Mouse (Mus musculus): Measurements from ENCODE around the gene Prkx.

Gene Prkx

DNA sequence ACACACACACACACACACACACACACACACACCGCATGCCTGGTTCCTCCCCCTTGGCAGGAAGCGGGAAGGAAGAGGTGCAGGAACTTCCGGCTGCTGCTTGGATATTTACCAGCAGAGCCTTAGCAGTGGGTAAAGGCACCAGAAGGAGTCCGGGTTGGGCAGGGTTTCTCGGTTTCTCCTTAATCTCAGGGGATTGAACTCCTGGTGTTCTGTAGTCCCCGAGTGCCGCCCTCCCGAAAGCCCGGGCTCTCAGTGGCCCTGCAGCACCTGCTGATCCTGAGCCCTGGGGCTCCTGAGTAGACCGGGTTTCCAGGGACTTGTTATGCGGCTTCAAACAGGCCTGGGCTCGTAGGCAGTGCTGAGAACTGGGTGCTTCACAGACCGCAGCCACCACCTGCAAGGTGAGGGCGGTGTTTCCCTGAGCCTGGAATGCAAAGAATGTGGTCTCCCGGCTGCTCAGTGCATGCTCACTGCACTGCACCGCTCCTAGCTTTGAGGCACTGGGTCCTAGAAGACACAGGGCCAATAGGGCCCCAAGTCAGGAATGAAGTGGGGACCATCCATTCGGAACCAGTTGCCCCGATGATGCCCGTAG lies at the start of gene Prkx:
Prkx (minus strand) TSS at position 41 of the 598 bp plus-strand sequence.
- no peak for DNase-seq (ENCODE audit: low spot score)

DNA sequence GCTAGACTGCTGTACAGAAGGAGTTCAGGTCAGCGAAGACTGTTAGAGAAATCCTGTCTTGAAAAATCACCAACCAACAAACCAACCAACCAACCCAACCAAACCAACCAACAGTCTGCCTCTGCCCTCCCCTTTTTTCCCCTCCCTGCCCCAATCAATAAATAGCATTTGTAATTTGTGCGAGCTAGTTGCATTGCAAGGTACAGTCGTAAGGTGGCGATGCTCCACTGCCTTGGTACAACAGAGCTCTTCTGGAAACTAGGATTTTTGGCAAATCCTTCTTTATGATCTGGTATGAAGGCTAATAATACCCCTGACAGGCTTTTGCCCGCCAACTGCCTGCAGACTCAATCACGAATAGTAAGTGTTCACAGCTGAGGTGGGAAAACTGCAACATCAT lies 16.0 kb upstream of the Prkx start:
- no peak for DNase-seq (ENCODE audit: low spot score)

DNA sequence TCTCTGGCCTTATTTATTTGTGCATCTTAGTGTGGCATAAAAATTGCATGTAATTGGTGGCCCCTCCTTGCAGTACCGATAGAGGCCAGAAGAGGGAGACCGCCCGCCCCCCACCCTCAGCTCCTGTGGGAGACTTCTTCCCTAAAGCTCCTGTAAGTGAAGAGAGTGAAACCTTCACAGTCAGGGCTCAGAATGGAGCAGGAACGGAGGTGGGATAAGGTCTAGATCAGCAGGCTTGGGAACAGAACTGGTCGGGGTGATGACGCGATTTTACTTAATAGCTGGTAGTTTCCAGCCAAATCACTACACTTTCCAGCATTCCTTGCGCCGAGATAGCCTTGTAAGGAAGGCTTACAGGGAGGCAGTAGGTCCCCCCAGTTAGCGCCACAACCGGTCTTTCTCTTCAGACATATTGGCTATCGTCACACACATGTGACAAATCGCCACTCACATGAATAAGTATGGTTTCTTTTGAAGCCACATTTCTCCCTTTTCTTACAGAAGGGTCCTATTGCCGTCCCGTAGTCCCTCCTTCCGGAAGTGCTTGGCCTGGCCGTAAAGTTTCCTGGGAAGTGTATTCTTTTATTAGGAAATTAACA lies 14.6 kb upstream of the Prkx start:
- peak; percentile 48 for DNase-seq (ENCODE audit: low spot score)

DNA sequence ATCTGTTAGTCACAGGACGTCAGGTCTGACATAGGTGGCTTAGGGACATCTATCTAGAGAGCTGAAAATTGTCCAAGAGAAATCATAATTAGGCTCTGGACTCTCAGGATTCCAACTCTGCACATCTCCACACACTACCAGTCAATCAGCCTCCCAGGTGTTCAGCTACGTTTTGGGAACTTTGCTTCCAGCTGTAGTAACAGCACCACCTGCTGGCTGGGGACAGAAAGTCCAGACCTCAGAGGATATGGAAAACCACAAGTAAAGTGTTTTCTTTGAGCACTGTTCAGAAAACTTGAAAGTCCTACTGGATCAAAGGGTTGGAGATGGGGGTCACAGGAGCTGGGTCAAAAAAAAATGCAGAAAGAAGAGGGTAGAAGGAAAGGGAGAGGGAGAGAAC lies 12.5 kb upstream of the Prkx start:
- peak; percentile 68 for DNase-seq (ENCODE audit: low spot score)

DNA sequence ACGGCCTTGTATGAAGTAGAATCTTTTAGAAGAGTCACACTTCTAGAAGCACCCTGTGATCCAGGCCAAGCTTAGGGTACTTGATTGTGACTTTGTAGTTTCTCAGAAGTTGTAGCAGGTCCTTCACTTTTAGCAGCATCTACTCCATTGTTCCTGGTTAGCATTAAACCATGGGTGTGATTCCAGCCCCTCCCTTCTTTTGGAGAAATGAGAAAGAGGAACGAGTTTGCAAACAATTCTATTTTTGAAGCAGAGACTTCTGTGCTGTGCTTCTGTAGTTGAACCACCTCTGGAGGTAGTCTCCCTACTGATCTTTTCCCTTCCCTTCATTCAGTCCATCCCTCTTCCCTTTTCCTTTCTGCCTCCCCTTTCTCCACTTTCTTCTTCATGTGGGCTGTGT lies 6.2 kb upstream of the Prkx start:
- DNase-seq (ENCODE audit: low spot score), result no peak

DNA sequence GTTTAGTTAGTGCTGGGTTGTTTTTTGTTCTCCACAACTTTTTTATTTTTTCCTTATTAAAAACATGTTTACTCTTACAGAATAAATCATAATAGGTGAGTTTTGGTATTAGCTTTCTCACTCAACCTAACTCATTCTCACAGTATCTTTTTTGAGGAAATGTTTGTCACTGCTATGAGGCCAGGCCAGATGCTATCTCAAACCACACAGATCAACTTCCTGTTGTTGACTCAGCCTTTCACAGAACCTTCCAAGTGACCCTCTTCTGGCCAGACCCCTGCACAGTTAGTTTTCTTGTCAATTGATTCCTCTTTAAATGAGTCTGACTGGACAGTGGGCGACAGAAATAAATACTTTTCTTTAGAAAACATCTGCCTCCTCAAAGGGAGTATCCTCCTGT lies 5.5 kb upstream of the Prkx start:
- no peak for DNase-seq (ENCODE audit: low spot score)

DNA sequence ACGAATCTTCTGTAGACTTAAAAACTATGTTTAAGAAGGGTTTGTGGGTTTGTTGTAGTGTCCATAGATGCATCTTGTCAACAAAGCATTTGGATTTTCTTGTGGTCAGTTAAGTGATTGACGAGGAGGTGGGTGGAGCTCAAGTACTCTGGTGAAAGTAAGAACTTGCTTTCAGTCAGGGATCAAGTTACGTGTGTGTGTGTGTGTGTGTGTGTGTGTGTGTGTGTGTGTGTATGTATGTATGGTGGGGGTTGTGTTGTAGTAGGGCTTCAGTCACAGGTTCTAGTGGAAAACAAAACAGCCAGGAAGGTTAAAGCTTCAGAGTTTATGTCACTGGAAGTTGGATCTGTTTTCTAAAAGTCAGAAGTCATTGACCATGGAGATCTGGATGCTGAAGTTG lies 3.5 kb upstream of the Prkx start:
- DNase-seq (ENCODE audit: low spot score), result no peak

DNA sequence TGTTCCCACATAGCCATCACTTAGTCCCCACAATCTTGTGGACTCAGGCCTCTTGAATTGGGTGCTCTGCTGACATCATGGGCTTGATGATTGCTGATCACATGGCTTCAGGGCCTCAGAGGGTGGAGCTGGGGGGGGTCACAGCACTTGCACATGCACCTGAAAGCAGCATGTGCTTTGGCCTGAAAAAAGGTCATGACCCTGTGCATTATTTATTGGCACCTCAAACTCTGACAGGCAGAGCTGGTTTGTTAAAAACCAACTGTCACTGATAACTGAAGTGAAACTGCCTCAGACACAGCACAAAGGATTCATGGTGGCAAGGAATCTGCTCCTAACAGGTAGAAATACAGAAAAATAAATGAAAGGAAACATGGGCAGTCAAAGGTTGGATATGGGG lies 1.7 kb upstream of the Prkx start:
- no peak for DNase-seq (ENCODE audit: low spot score)

DNA sequence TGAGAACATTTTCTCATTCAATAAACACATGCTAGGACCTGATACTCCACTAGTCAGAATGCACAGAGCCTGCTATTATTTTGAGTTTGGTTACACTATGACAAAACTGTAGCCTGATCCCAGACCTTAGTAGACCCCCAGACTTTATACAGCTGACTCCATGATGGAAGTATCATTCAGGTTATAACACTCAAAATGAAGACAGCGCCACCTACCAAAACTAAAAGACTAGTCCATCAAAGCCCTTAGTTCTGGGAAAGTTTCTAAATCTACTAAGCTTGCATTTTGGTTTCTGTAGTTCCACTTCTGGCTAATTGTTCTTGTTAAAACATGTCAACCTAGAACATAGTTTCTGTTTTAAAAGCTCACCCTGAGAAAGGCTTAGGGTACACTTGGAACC lies 838 bp upstream of the Prkx start:
- no peak for DNase-seq (ENCODE audit: low spot score)

DNA sequence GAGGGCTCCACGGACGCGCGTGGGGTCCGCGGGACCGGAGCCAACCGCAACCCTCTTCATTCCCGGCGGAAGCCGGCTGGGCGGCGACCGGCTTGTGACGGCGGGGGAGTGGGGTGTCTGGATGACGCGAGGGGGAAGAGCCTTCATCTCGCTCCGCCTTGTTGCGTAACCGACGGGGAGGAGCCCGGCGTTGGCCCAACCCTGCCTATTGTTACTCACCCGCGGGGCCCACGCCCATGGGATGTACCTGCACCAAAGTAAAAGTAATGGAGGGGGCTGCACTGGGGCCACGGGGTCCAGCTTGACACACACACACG lies 262 bp downstream of the Prkx start:
- DNase-seq (ENCODE audit: low spot score), result peak; percentile 91

DNA sequence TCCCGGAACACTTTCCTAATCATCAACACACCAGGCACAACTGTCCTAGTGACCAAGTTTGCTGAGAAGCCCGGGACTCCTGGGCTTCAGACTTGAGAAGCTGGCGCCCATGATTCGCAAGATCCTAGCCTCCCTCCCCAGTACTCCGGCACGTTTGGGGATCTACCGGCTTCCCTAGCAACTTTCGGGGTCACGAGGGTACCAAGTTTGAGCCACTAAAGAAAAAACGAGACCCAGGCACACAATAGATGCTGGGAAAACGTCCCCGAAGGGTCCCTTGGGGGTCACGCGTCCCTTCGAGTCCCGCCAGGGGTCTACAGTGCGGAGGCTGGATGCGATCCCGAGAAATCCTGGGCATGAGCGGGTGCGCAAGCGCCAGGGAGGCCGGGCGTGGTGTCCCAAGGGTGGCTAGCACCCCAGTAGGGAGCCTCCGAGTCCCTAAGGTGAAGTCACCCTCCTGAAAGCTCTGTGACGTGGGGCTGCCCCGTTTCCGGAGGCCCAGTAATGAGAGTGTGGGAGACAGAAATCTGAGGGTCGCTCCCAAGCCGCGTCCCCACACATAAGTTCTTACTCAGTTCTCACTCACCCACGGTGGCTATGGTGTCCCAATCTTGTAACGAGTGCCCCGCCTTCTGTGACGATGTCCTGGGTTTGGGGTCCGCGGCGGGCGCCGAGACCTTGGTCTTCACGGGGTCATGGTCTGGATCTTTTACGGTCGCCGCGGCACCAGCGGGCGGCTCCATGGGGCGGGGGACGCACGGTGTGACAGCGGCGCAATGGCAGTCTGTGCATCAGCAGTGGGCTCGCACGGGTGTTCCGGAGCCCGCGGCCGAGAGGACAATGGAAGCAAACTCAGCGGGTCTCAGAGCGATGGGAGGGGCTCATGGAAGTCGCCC lies 868 bp downstream of the Prkx start:
- peak; percentile 42 for DNase-seq (ENCODE audit: low spot score)

DNA sequence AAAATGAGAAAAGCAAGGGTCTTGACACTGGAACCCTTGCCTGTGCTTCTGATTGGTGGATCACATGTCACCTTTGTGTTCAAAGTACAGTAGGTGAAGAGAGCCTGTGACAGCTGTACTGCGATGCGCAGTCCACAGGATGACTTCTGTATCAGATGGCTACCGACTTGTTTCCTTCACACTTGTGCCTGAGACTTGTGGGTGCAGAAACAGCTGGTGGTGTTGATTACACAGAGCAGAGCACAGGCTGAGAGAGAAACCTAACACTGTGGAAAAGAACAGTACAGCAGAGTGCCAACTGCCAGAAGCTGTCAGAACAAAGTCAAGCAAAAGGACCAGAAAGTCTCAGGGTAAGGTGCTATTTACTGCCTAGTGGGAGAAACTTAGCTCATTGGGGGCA lies 7.4 kb downstream of the Prkx start:
- DNase-seq (ENCODE audit: low spot score), result no peak

DNA sequence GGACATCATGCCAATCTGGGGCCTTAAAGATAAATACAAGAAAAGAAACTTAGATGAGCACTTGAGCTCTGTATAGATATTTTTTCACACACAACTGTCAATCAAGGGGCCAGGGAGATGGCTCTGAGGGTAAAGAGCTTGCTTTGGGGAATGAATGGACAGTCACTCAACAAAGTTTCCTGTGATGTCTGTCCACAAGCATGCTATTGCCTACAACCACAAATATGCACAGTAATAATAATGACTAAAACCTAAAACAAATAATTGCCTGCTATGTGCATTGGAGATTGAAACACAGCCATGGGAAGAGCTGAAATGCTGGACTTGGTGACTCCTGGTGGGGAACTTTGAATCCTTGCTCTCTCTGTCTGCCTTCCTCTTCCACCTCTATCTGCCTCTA lies 9.7 kb downstream of the Prkx start:
- no peak for DNase-seq (ENCODE audit: low spot score)

DNA sequence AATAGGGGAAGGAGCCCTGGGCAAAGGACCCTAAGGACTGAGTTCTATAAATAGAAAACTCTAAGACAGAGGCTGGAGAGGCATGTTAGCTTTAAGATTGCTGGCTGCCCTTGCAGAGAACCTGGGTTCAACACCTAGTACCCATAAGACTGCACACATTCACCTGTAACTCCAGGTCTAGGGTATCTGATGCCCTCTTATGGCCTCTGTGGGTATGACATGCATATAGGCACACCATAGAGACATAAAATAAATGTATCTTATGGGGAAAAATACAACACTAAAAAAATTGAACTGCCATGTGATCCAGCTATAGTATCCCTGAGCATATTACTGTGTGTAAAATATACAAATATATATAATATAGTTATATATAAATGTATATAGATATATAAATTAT lies 18.3 kb downstream of the Prkx start:
- no peak for DNase-seq (ENCODE audit: low spot score)

DNA sequence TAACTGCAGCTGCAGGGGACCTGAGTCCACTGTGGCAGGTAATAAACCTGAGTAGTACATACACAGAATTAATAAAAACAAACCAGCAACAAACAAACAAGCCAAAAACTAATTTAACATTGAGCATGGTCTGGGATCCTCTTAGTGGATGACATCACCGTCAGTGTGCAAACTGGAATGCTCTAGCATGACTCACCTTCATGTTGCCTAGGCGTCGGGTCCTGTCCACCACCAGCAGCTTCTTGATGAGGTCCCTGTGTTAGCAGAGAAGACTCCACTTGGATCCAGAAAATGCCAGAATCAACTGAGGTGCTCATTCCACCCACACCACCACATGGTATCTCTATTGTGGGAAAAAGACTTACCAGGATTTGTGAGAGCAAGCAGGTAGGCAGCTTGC lies 30.9 kb downstream of the Prkx start:
- DNase-seq (ENCODE audit: low spot score), result no peak

DNA sequence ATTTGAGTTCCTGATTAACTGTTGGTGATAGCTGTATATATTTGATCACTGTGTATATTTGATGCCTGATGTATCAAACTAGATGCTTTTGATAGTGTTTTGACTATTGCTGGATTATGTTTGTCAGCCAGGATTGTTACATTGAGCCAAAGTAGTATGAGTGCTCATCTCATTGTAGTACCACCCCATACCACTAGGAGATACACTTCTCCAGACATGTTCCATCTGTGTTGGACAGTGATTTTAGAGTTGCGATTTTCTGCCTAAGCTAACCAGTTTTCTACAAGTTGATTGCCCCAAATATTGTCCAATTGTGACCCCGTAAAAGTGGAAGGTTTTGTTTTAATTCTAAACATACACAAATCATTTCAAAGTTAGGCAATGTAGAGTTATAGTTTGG lies 51.8 kb downstream of the Prkx start:
- no peak for DNase-seq (ENCODE audit: low spot score)

DNA sequence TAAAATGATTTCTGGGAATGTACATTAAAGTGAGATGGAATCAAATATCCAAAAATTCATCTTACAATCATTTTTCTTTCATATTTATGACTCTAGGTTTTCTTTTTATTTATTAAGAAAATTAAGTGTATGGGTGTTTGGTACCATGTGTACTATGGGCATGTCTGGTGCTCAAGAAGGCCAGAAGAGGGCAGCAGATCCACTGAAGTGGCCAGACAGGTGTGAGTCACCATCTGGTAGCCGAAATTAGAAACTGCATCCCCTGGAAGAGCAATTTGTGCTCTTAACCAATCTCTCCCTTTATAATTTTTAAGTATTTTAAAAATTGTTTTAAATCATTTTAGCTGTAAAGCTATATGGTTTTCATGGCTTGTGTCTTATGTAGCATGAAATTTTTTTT lies 54.7 kb downstream of the Prkx start:
- peak; percentile 37 for DNase-seq (ENCODE audit: low spot score)

DNA sequence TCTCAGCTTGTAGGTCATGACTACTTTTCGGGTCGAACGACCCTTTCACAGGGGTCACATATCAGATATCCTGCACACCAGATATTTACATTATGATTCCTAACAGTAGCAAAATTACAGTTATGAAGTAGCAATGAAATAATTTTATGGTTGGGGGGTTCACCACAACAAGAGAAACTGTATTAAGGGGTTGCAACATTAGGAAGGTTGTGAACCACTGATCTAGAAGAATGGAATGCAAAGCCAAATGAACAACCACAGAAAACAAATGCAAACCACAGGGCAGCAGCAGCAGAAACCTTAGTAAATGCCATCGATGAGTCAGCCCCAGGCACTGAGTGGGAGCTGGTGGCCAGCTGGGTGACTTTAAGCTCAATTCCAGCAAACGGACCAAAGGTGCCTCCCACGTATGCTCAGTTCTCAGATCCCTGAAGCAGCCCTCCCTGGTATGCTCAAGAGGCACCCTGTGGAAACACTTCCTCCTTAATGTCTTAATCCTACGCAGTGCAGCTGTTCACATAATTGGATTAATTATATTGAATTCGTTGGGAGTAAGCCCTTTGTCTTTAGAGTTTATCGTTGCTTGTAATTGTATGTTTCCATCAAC lies 62.0 kb downstream of the Prkx start:
- DNase-seq (ENCODE audit: low spot score), result no peak

DNA sequence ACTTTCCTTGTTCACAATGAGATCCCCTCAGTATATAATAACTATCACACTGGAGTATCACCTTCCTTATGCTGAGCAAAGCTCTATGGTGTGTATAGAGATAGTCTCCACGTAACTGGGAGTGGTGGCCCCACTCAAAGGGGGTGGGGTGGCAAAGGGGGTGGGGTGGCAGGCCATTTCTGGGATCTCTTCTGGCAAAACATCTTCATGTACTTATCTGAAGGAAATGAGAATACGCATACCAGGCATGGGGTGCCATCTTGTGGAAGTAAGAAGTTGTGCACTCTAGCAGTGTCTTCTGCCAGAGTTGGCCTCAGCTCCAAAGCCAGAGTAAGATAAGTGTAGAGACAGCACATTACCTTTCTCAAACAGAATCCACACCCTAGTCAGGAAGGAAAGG lies 75.8 kb downstream of the Prkx start:
- no peak for DNase-seq (ENCODE audit: low spot score)
